Mouse (Mus musculus): ENCODE data around the gene Sco1.

DNA sequence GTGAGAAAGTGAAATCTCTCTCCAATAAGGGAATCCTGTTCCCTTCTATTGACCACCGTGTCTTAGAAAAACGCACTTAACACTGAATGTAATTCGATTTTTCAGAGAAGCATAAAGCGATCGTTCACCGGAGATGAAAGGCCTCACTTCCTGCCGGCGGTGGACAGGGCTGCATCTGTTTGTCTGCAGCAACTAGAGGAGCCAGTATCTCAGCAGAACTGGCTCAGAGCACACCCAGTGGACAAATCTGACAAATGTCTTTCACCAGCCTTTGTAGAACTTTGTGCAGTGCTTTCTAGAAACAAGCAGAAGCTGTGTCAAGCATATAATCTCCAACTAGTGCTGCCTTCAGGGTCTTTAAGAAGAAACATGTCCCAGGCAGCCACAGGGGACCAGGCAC, 42.0 kb upstream of the Sco1 start:
- peak; percentile 40; the same call in 1 of the 2 replicates for TF ChIP-seq CTCF (IDR thresholded peaks at IDR 0.05; ENCODE audit: low read depth)
- TF ChIP-seq EP300 (IDR thresholded peaks at IDR 0.05; ENCODE audit: low read depth), result no peak

Data from heart, postnatal 0 days (tissue).